Mouse (Mus musculus): ENCODE measurements around the gene Lgalsl.

Lgalsl gene

DNA sequence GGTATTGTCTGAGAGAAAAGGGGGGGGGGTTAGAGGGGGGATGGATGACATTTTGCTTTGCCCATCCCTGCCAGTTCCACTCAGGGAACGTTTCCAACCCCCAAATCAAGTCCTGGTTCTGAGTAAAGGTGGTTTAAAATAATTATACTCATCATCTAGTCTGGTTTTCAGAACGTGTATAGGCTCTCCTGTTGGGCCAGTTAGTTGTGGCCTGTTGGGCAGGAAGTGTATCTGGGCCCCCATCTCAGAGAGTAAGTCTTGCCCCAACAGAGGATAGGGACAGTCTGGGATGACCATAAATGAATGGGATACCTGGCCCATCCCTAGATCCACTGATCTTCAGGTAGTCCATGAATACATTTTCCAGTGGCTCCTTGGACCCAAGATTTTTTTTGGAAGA is 48.2 kb downstream of the Lgalsl start:
- DNase-seq (ENCODE audit: low spot score in 2 of 2), result no peak

DNA sequence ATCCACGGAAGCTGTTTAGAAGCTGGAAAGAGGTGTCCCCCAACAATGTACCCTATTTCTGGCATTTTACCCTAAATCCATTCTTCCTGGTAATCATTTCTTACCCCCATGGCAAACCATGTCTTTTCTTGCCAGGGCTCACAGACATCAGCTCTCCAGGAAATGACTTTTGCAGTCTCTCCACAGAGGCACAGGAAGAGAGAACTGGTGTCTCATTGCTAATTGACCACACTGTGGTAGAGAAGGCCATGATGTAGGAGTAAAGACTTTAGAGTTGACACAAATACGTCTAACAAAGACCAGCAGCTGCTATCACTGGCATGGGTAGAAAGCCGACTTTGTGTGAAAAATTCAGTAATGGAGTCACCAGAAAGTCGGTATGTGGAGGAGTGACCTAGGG is 50.5 kb downstream of the Lgalsl start:
- DNase-seq (ENCODE audit: low spot score in 2 of 2), result no peak

DNA sequence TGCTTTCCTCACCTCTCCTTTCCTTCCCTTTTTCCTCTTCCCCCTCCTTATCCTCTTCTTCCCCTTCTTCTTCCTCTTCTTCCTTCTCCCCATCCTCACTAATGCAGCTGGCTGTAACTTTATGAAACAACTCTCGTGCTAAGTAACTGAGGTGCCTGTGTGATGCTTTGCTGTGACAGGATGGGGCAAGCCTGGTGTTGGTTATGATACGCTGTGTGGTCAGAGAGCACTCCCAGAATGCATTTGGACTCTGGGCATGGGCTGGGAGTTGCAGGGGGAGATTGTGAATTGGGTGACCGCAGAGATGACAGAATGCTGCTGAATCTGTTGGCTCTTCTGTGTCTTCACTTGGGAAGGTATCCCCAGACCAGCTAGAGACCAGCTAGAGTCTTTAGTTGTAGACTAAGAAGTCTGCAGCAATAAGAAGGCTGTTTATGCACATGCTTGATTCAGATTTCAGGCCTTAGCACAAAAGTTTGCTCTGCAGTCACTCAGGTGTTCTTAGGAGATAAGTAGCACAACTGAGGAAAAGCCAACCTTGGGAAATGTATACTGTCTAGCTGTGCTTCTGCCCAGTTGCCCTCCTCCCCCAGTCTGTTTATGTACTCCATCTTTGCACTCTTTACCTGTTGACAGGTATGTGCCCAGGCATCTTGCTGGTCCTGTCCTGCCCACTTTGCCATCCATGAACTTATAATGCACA is 51.8 kb downstream of the Lgalsl start:
- DNase-seq (ENCODE audit: low spot score in 2 of 2), result no peak

DNA sequence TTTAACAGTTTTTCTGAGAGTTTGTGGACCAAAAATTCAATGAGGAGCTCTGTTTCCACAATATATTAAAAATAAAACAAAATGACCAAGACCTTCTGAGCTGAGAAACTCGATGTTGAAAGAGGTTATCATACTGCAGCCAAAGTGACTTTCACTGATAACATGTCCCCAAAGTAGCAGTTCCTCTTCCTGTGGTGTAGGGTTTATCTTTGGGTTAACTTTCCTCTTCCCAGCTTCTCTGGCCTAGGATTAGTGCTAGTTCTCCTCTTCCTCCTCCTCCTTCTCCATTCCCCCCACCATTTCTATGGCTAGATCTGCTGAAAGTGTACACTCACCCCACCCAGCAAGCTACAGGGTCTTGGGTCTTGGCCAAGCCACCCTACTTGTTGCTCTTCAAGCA is 52.6 kb downstream of the Lgalsl start:
- DNase-seq (ENCODE audit: low spot score in 2 of 2), result no peak

DNA sequence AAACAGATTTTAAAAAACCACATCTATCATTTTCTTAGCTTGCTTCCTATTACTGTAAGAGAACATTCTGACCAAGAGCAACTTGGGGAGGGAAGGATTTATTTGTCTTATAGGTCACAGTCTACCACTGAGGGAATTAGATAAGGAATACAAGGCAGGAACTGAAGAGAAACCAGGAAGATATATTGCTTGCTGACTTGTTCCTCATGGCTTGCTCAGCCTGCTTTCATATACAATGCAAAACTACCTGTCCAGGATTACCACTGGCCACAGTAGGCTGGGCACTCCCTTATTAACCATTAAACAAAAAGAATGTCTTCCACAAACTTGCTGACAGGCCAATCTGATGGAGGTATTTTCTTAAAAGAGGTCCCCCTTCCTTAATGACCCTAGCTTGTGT is 54.2 kb downstream of the Lgalsl start:
- DNase-seq (ENCODE audit: low spot score in 2 of 2), result no peak
